Mouse (Mus musculus) limb, embryonic 14.5 days (tissue): ENCODE data around the gene Ppp2r5b. TPM values are rescaled to one million over a fixed set of nuclear protein-coding genes. Genes with fewer than 3 reads are reported as not detected.

Experiments used
- ATAC-seq: fragments of 200-750 bp; cut with Nextera tagmentation; 2 replicates; pipeline ENCODE4 v1.8.0; 2017; ENCODE audit warnings: low read depth, moderate number of reproducible peaks, moderate TSS enrichment; ENCODE audit not compliant: low FRiP score
- DNase-seq: peaks from one replicate; pipeline ENCODE4 v3.0.0-alpha.2; 2015; ENCODE audit warnings: low spot score
- H3K27ac ChIP-seq: fragments of 300-500 bp; sonication (generic); replicated peaks from 2 replicates; pipeline ENCODE4 v1.5.1; 2014; ENCODE audit warnings: low read depth, mild to moderate bottlenecking, low read length, moderate library complexity, mixed read lengths
- H3K27me3 ChIP-seq: fragments of 300-500 bp; sonication (generic); 2 replicates; pipeline ENCODE4 v1.6.1; 2014; ENCODE audit warnings: low read length, mixed read lengths; ENCODE audit not compliant: control insufficient read depth, insufficient read depth
- H3K36me3 ChIP-seq: fragments of 300-500 bp; sonication (generic); 2 replicates; pipeline ENCODE4 v1.6.1; 2014; ENCODE audit warnings: mild to moderate bottlenecking, low read length, moderate library complexity, mixed read lengths; ENCODE audit not compliant: control insufficient read depth, insufficient read depth
- H3K4me1 ChIP-seq: fragments of 300-500 bp; sonication (generic); 2 replicates; pipeline ENCODE4 v1.6.1; 2014; ENCODE audit warnings: antibody characterized with exemption, low read length, mixed read lengths; ENCODE audit not compliant: control insufficient read depth, insufficient read depth
- H3K4me2 ChIP-seq: fragments of 300-500 bp; sonication (generic); replicated peaks from 2 replicates; pipeline ENCODE4 v1.6.1; 2014; ENCODE audit warnings: low read depth, mild to moderate bottlenecking, low read length, moderate library complexity; ENCODE audit not compliant: severe bottlenecking
- H3K4me3 ChIP-seq: fragments of 300-500 bp; sonication (generic); replicated peaks from 2 replicates; pipeline ENCODE4 v1.5.1; 2014; ENCODE audit warnings: low read length
- H3K9ac ChIP-seq: fragments of 300-500 bp; sonication (generic); 2 replicates; pipeline ENCODE4 v1.6.1; 2014; ENCODE audit warnings: mild to moderate bottlenecking, low read depth, low read length, moderate library complexity; ENCODE audit not compliant: severe bottlenecking
- H3K9me3 ChIP-seq: fragments of 300-500 bp; sonication (generic); 2 replicates; pipeline ENCODE4 v1.6.1; 2016; ENCODE audit warnings: low read length; ENCODE audit not compliant: control insufficient read depth
- POLR2A ChIP-seq: fragments of 200-500 bp; IDR thresholded peaks from 2 replicates; pipeline ENCODE4 v1.8.0; 2012; ENCODE audit warnings: inconsistent platforms, mild to moderate bottlenecking, moderate library complexity, borderline replicate concordance; ENCODE audit not compliant: insufficient read depth, insufficient read length; ENCODE audit errors: extremely low read depth
- WGBS: fragments of 180-500 bp; shearing (Covaris S2); extraction: QIAGEN DNeasy Blood & Tissue Kit; methylation state at CpG from one replicate; pipeline ENCODE4 v1.1.7; 2014; 5-methylcytosine and 5-hydroxymethylcytosine counted together
- polyA plus RNA-seq, 2 experiments: library from polyadenylated mRNA; depleted of rRNA in 1 of 2; stranded (reverse) in 1 of 2; unstranded in 1 of 2; fragments of >200 nt; fragmentation: Nextera tagmentation in 1 of 2; extraction: Ambion mirVana in 1 of 2; gene quantifications; 2 replicates each; pipeline versions ENCODE4 v1.2.1 to v1.2.3; 2012 to 2014

Gene Ppp2r5b
- polyA plus RNA-seq, 2 experiments, result 27.5 to 45.0 TPM

GRCm38 (mm10) chr19:6276426-6277421 lies 41.1 kb upstream of the Ppp2r5b start, which contains the start of gene Ehd1:
Gene Ehd1 (plus strand): TSS chr19:6276725.
- Histone ChIP-seq H3K9me3 (no peaks in the 10 kb centered on the region), H3K4me2 (peak within 1 kb of the TSS; percentile 78), H3K4me1 (peaks cover 22% of the 10 kb centered on the region), H3K27me3 (no peaks in the 10 kb centered on the region), H3K4me3 (peak within 1 kb of the TSS; percentile 91), H3K36me3 (peaks cover 23% of the 10 kb centered on the region), H3K9ac (peak within 1 kb of the TSS; percentile 80), H3K27ac (peak within 1 kb of the TSS; percentile 67)
- DNase-seq, result peak; percentile 99
- ATAC-seq, result peak; percentile 95
- TF ChIP-seq POLR2A, result peak; percentile 67; the same call in 1 of the 2 replicates
- WGBS, result under 1% methylated on average over 74 of the region's 106 CpGs

- peak overlapping the region; percentile 50 for H3K9ac ChIP-seq
- H3K27me3 ChIP-seq, result no peaks in the 10 kb centered on the region
- H3K4me1 ChIP-seq, result peaks cover 22% of the 10 kb centered on the region
- peak overlapping the region; percentile 78 for H3K4me2 ChIP-seq
- no peaks in the 10 kb centered on the region for H3K9me3 ChIP-seq
- H3K36me3 ChIP-seq, result peaks cover 15% of the 10 kb centered on the region
- H3K27ac ChIP-seq, result peak overlapping the region; percentile 63
- 8% methylated on average over 15 of the region's 15 CpGs for WGBS
- peak overlapping the region; percentile 91 for H3K4me3 ChIP-seq
- TF ChIP-seq POLR2A, result no peak
- DNase-seq (peak; percentile 14), ATAC-seq (peak; percentile 5; the same call in 1 of the 2 replicates)
Measured at GRCm38 (mm10) chr19:6275740-6276389, 40.2 kb upstream of the Ppp2r5b start.

DNA sequence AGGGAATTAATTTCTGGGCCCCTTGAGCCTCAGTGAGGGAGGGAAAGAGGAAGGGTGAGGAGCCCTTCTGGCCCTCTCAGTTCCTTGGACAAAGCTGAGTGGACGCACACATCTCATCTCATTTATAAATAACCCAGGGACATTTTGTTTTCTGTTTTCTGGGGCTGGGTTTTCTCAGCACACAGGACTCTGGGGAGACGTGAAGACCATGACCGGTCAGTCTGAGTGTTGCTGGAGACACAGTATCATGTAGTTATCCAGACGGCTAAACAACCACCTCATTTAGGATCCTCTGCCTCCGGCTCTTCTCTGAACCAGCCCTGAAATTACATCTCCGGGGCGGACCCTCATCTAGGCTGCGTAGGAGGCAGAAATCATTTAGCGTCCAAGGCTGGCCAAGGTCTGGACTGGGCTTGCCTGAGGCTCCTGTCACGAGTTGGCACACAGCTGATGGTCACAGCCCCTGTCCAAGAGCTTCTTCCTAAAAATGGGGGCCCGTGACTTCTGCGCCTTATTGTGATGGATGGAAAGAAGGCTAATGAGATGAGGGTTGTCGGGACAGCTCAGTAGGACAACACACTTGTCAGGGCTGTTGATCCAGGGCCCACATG lies 38.4 kb upstream of the Ppp2r5b start:
- no peak overlapping the region for H3K9ac ChIP-seq
- no peak for TF ChIP-seq POLR2A
- ATAC-seq, result no peak

DNA sequence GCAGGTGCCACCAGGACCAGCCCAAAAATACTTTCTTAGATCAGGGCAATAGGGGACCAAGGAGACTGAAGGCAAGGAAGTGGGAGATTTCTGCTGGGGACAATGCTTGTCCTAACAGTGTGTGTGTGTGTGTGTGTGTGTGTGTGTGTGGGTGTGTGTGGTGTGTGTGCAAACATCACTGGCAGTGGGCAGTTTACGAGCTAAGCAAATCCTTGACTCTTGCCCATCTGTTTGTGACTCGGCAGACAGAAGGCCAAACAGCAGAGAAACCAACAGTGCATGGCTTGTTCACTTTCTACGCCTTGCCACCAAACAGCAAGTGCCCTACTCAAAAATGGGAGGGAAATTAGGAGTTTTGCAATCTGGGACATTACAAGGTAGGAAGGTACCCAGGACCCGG lies 37.9 kb upstream of the Ppp2r5b start:
- Histone ChIP-seq H3K27ac (no peak overlapping the region), H3K4me1 (peaks cover 9% of the 10 kb centered on the region), H3K4me3 (no peak overlapping the region), H3K27me3 (no peaks in the 10 kb centered on the region), H3K9me3 (no peaks in the 10 kb centered on the region), H3K9ac (no peak overlapping the region), H3K36me3 (no peaks in the 10 kb centered on the region), H3K4me2 (no peak overlapping the region)
- no peak for TF ChIP-seq POLR2A
- no peak for ATAC-seq
- 72% methylated on average over 4 of the region's 4 CpGs for WGBS
- no peak for DNase-seq

More for the DNA sequence above, 38.4 kb upstream of the Ppp2r5b start:
- H3K4me3 ChIP-seq, result no peak overlapping the region
- no peaks in the 10 kb centered on the region for H3K36me3 ChIP-seq
- H3K9me3 ChIP-seq, result no peaks in the 10 kb centered on the region
- no peaks in the 10 kb centered on the region for H3K27me3 ChIP-seq
- WGBS, result 88% methylated on average over 13 of the region's 13 CpGs
- H3K4me1 ChIP-seq, result peaks cover 14% of the 10 kb centered on the region
- H3K27ac ChIP-seq, result no peak overlapping the region
- no peak for DNase-seq
- no peak overlapping the region for H3K4me2 ChIP-seq

DNA sequence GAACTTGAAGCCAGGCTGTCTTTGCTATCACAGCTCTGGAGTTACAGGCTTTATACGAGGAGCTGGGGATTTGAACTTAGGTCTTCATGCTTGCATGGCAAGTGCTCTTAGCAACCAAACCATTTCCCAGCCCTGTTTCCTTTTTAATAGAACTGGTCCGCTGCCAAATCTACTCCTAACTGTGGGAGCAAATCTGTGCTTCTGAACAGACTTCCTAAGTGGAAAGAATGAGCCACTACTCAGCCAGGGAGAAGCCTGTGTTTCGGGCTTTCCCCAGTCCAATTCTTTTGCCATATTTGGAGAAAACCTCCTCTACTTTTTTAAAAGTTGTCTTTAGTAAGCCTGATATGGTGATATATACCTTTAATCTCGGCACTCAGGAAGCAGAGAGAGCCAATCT lies 37.1 kb upstream of the Ppp2r5b start:
- Histone ChIP-seq H3K4me2 (no peak overlapping the region), H3K9ac (no peak overlapping the region), H3K4me1 (peaks cover under 1% of the 10 kb centered on the region), H3K27ac (no peak overlapping the region), H3K4me3 (no peak overlapping the region), H3K36me3 (no peaks in the 10 kb centered on the region), H3K9me3 (no peaks in the 10 kb centered on the region), H3K27me3 (no peaks in the 10 kb centered on the region)
- WGBS, result 72% methylated on average over 4 of the region's 4 CpGs
- ATAC-seq (no peak), DNase-seq (peak; percentile 71)
- TF ChIP-seq POLR2A, result no peak
